Mouse (Mus musculus) liver, embryonic 16.5 days (tissue): ENCODE results near the gene Frmd4a. TPM values are rescaled to one million over a fixed set of nuclear protein-coding genes. Genes with fewer than 3 reads are reported as not detected.
"Not testable (repeated sequence)": the region's sequence is repeated elsewhere in the genome, so short reads cannot be mapped to it uniquely, and the experiment has no call there.

Source experiments
- ATAC-seq: fragments of 200-750 bp; cut with Nextera tagmentation; 2 replicates; pipeline ENCODE4 v1.8.0; 2017; ENCODE audit warnings: low read depth, mild to moderate bottlenecking, moderate number of reproducible peaks, moderate library complexity
- H3K27ac ChIP-seq: fragments of 300-500 bp; sonication (generic); 2 replicates; pipeline ENCODE4 v1.5.1; 2014; ENCODE audit warnings: mild to moderate bottlenecking, low read length
- H3K27me3 ChIP-seq: fragments of 300-500 bp; sonication (generic); 2 replicates; pipeline ENCODE4 v1.6.1; 2014; ENCODE audit warnings: low read depth, low read length, mixed read lengths; ENCODE audit not compliant: control insufficient read depth, insufficient read depth
- H3K36me3 ChIP-seq: fragments of 300-500 bp; sonication (generic); 2 replicates; pipeline ENCODE4 v1.6.1; 2014; ENCODE audit warnings: mild to moderate bottlenecking; ENCODE audit not compliant: control insufficient read depth, insufficient read depth
- H3K4me1 ChIP-seq: fragments of 300-500 bp; sonication (generic); 2 replicates; pipeline ENCODE4 v1.6.1; 2014; ENCODE audit warnings: low read depth, low read length, mixed read lengths; ENCODE audit not compliant: control insufficient read depth
- H3K4me2 ChIP-seq: fragments of 300-500 bp; sonication (generic); 2 replicates; pipeline ENCODE4 v1.6.1; 2014; ENCODE audit warnings: low read depth, low read length, mixed read lengths
- H3K4me3 ChIP-seq: fragments of 300-500 bp; sonication (generic); 2 replicates; pipeline ENCODE4 v1.5.1; 2014; ENCODE audit warnings: low read depth, mild to moderate bottlenecking, low read length
- H3K9ac ChIP-seq: fragments of 300-500 bp; sonication (generic); 2 replicates; pipeline ENCODE4 v1.6.1; 2014; ENCODE audit warnings: low read depth, low read length
- H3K9me3 ChIP-seq: fragments of 300-500 bp; sonication (generic); replicated peaks from 2 replicates; pipeline ENCODE4 v1.6.1; 2016; ENCODE audit warnings: low read length; ENCODE audit not compliant: control insufficient read depth
- WGBS: fragments of 180-500 bp; shearing (Covaris S2); extraction: QIAGEN DNeasy Blood & Tissue Kit; methylation state at CpG from one replicate; pipeline ENCODE4 v1.1.7; 2014; ENCODE audit not compliant: insufficient replicate concordance; 5-methylcytosine and 5-hydroxymethylcytosine counted together
- polyA plus RNA-seq: library from polyadenylated mRNA; unstranded; fragments of >200 nt; fragmentation: Nextera tagmentation; extraction: Ambion mirVana; gene quantifications from 2 replicates; pipeline ENCODE4 v1.2.1, GENCODE M21; 2015

Frmd4a gene
- polyA plus RNA-seq, 1 experiment from 2014 or later: 19.8 TPM

- H3K9ac ChIP-seq: no peak overlapping the region
- no peak for ATAC-seq
- H3K4me2 ChIP-seq: no peak overlapping the region
- H3K9me3 ChIP-seq: no peaks in the 10 kb centered on the region
- no peaks in the 10 kb centered on the region for H3K36me3 ChIP-seq
- H3K4me1 ChIP-seq: no peaks in the 10 kb centered on the region
- 41% methylated on average over 6 of the region's 6 CpGs for WGBS
- H3K27ac ChIP-seq: no peak overlapping the region
- no peaks in the 10 kb centered on the region for H3K27me3 ChIP-seq
- H3K4me3 ChIP-seq: no peak overlapping the region
Measured at GRCm38 (mm10) chr2:4249723-4250122, 232.2 kb downstream of the Frmd4a start.

GRCm38 (mm10) chr2:4252541-4253291 is 235.2 kb downstream of the Frmd4a start:
- no peak overlapping the region for H3K4me2 ChIP-seq
- H3K27me3 ChIP-seq: no peaks in the 10 kb centered on the region
- H3K36me3 ChIP-seq: no peaks in the 10 kb centered on the region
- ATAC-seq: no peak
- H3K9me3 ChIP-seq: no peaks in the 10 kb centered on the region
- H3K4me3 ChIP-seq: no peak overlapping the region
- H3K4me1 ChIP-seq: no peaks in the 10 kb centered on the region
- H3K27ac ChIP-seq: no peak overlapping the region
- WGBS: 40% methylated on average over 9 of the region's 9 CpGs
- no peak overlapping the region for H3K9ac ChIP-seq

- Histone ChIP-seq H3K36me3 (no peaks in the 10 kb centered on the region), H3K27me3 (no peaks in the 10 kb centered on the region), H3K9ac (no peak overlapping the region), H3K4me3 (no peak overlapping the region), H3K4me2 (no peak overlapping the region), H3K27ac (no peak overlapping the region), H3K4me1 (no peaks in the 10 kb centered on the region), H3K9me3 (no peaks in the 10 kb centered on the region)
- no peak for ATAC-seq
- WGBS: 33% methylated on average over 4 of the region's 4 CpGs
Measured at GRCm38 (mm10) chr2:4253348-4253747, 235.8 kb downstream of the Frmd4a start.

- no peaks in the 10 kb centered on the region for H3K27me3 ChIP-seq
- H3K36me3 ChIP-seq: no peaks in the 10 kb centered on the region
- H3K27ac ChIP-seq: no peak overlapping the region
- H3K4me2 ChIP-seq: no peak overlapping the region
- H3K4me1 ChIP-seq: no peaks in the 10 kb centered on the region
- no peak overlapping the region for H3K9ac ChIP-seq
- ATAC-seq: no peak
- 51% methylated on average over 5 of the region's 5 CpGs for WGBS
- H3K4me3 ChIP-seq: no peak overlapping the region
- H3K9me3 ChIP-seq: no peaks in the 10 kb centered on the region
Measured at GRCm38 (mm10) chr2:4254083-4254482, 236.6 kb downstream of the Frmd4a start.

GRCm38 (mm10) chr2:4256242-4256641 is 238.7 kb downstream of the Frmd4a start:
- WGBS: 73% methylated on average over 2 of the region's 2 CpGs
- Histone ChIP-seq H3K9ac (no peak overlapping the region), H3K27me3 (no peaks in the 10 kb centered on the region), H3K4me3 (no peak overlapping the region), H3K4me1 (no peaks in the 10 kb centered on the region), H3K36me3 (no peaks in the 10 kb centered on the region), H3K27ac (no peak overlapping the region), H3K9me3 (no peaks in the 10 kb centered on the region), H3K4me2 (no peak overlapping the region)
- no peak for ATAC-seq

- H3K27me3 ChIP-seq: no peaks in the 10 kb centered on the region
- H3K4me1 ChIP-seq: no peaks in the 10 kb centered on the region
- 67% methylated on average over 1 of the region's 1 CpGs for WGBS
- no peak overlapping the region for H3K4me2 ChIP-seq
- no peaks in the 10 kb centered on the region for H3K36me3 ChIP-seq
- H3K27ac ChIP-seq: no peak overlapping the region
- no peak overlapping the region for H3K9ac ChIP-seq
- no peak for ATAC-seq
- no peaks in the 10 kb centered on the region for H3K9me3 ChIP-seq
- no peak overlapping the region for H3K4me3 ChIP-seq
Measured at GRCm38 (mm10) chr2:4257604-4258003, 240.1 kb downstream of the Frmd4a start.

GRCm38 (mm10) chr2:4258803-4259202 is 241.3 kb downstream of the Frmd4a start:
- not testable (repeated sequence) for H3K27ac ChIP-seq, H3K36me3 ChIP-seq, ATAC-seq, H3K4me2 ChIP-seq, H3K4me1 ChIP-seq, H3K27me3 ChIP-seq, H3K9me3 ChIP-seq, H3K4me3 ChIP-seq, H3K9ac ChIP-seq
- WGBS: 60% methylated on average over 12 of the region's 12 CpGs

- no peak overlapping the region for H3K4me3 ChIP-seq
- no peak overlapping the region for H3K27ac ChIP-seq
- ATAC-seq: no peak
- H3K9me3 ChIP-seq: no peaks in the 10 kb centered on the region
- no peaks in the 10 kb centered on the region for H3K27me3 ChIP-seq
- no peak overlapping the region for H3K9ac ChIP-seq
- WGBS: 33% methylated on average over 10 of the region's 10 CpGs
- no peaks in the 10 kb centered on the region for H3K36me3 ChIP-seq
- H3K4me1 ChIP-seq: no peaks in the 10 kb centered on the region
- H3K4me2 ChIP-seq: no peak overlapping the region
Measured at GRCm38 (mm10) chr2:4260324-4261058, 243.0 kb downstream of the Frmd4a start.

- Histone ChIP-seq H3K9me3 (no peaks in the 10 kb centered on the region), H3K4me2 (no peak overlapping the region), H3K4me1 (no peaks in the 10 kb centered on the region), H3K27ac (no peak overlapping the region), H3K36me3 (no peaks in the 10 kb centered on the region), H3K9ac (no peak overlapping the region), H3K4me3 (no peak overlapping the region), H3K27me3 (no peaks in the 10 kb centered on the region)
- 29% methylated on average over 3 of the region's 3 CpGs for WGBS
- no peak for ATAC-seq
Measured at GRCm38 (mm10) chr2:4262667-4263066, 245.2 kb downstream of the Frmd4a start.
